Mouse (Mus musculus): ENCODE results near the gene Atg13. TPM values are rescaled to one million over a fixed set of nuclear protein-coding genes. Genes with fewer than 3 reads are reported as not detected.

Atg13 gene
- polyA plus RNA-seq, 2 experiments = 30.8 to 32.4 TPM

- Histone ChIP-seq H3K9ac (ENCODE audit: low read depth, low read length, severe bottlenecking) (no peak overlapping the region), H3K4me3 (replicated peaks; ENCODE audit: low read length) (no peak overlapping the region), H3K4me1 (ENCODE audit: control insufficient read depth, insufficient read depth, low read length) (no peaks in the 10 kb centered on the region), H3K4me2 (replicated peaks; ENCODE audit: low read depth, low read length, severe bottlenecking) (no peak overlapping the region), H3K27ac (replicated peaks; ENCODE audit: low read depth, low read length) (no peak overlapping the region), H3K27me3 (ENCODE audit: control insufficient read depth, insufficient read depth, low read length) (no peaks in the 10 kb centered on the region), H3K9me3 (ENCODE audit: control insufficient read depth, low read length) (no peaks in the 10 kb centered on the region), H3K36me3 (ENCODE audit: control insufficient read depth, insufficient read depth, low read length) (peaks cover 17% of the 10 kb centered on the region)
- no peak for DNase-seq (ENCODE audit: low spot score)
- TF ChIP-seq POLR2A (IDR thresholded peaks at IDR 0.05; ENCODE audit: borderline replicate concordance, extremely low read depth, insufficient read depth, insufficient read length) = no peak
- no peak for ATAC-seq (ENCODE audit: low FRiP score, low read depth)
Observed at GRCm38 (mm10) chr2:91723951-91724350, 13.6 kb upstream of the Atg13 start.

- Histone ChIP-seq H3K4me2 (replicated peaks; ENCODE audit: low read depth, low read length, severe bottlenecking) (no peak overlapping the region), H3K9ac (ENCODE audit: low read depth, low read length, severe bottlenecking) (no peak overlapping the region), H3K4me1 (ENCODE audit: control insufficient read depth, insufficient read depth, low read length) (no peaks in the 10 kb centered on the region), H3K36me3 (ENCODE audit: control insufficient read depth, insufficient read depth, low read length) (peaks cover 17% of the 10 kb centered on the region), H3K27ac (replicated peaks; ENCODE audit: low read depth, low read length) (no peak overlapping the region), H3K27me3 (ENCODE audit: control insufficient read depth, insufficient read depth, low read length) (no peaks in the 10 kb centered on the region), H3K4me3 (replicated peaks; ENCODE audit: low read length) (no peak overlapping the region), H3K9me3 (ENCODE audit: control insufficient read depth, low read length) (no peaks in the 10 kb centered on the region)
- TF ChIP-seq POLR2A (IDR thresholded peaks at IDR 0.05; ENCODE audit: borderline replicate concordance, extremely low read depth, insufficient read depth, insufficient read length) = no peak
- ATAC-seq (ENCODE audit: low FRiP score, low read depth) = no peak
- 75% methylated on average over 4 of the region's 4 CpGs for WGBS
- no peak for DNase-seq (ENCODE audit: low spot score)
Observed at GRCm38 (mm10) chr2:91723382-91723781, 13.0 kb upstream of the Atg13 start.

- H3K27me3 ChIP-seq (ENCODE audit: control insufficient read depth, insufficient read depth, low read length) = no peaks in the 10 kb centered on the region
- H3K4me1 ChIP-seq (ENCODE audit: control insufficient read depth, insufficient read depth, low read length) = no peaks in the 10 kb centered on the region
- H3K9me3 ChIP-seq (ENCODE audit: control insufficient read depth, low read length) = no peaks in the 10 kb centered on the region
- H3K27ac ChIP-seq (replicated peaks; ENCODE audit: low read depth, low read length) = no peak overlapping the region
- ATAC-seq (ENCODE audit: low FRiP score, low read depth) (no peak), DNase-seq (ENCODE audit: low spot score) (no peak)
- WGBS = 90% methylated on average over 6 of the region's 6 CpGs
- no peak overlapping the region for H3K9ac ChIP-seq (ENCODE audit: low read depth, low read length, severe bottlenecking)
- no peak overlapping the region for H3K4me2 ChIP-seq (replicated peaks; ENCODE audit: low read depth, low read length, severe bottlenecking)
- H3K4me3 ChIP-seq (replicated peaks; ENCODE audit: low read length) = no peak overlapping the region
- peaks cover 20% of the 10 kb centered on the region for H3K36me3 ChIP-seq (ENCODE audit: control insufficient read depth, insufficient read depth, low read length)
- TF ChIP-seq POLR2A (IDR thresholded peaks at IDR 0.05; ENCODE audit: borderline replicate concordance, extremely low read depth, insufficient read depth, insufficient read length) = no peak
Observed at GRCm38 (mm10) chr2:91718276-91718675, 7.9 kb upstream of the Atg13 start.

GRCm38 (mm10) chr2:91714921-91715320 is 4.5 kb upstream of the Atg13 start:
- ATAC-seq (ENCODE audit: low FRiP score, low read depth) (no peak), DNase-seq (ENCODE audit: low spot score) (no peak)
- Histone ChIP-seq H3K4me3 (replicated peaks; ENCODE audit: low read length) (no peak overlapping the region), H3K36me3 (ENCODE audit: control insufficient read depth, insufficient read depth, low read length) (peaks cover 9% of the 10 kb centered on the region; the same call in 1 of the 2 replicates), H3K27me3 (ENCODE audit: control insufficient read depth, insufficient read depth, low read length) (no peaks in the 10 kb centered on the region), H3K4me1 (ENCODE audit: control insufficient read depth, insufficient read depth, low read length) (peaks cover 6% of the 10 kb centered on the region; the same call in 1 of the 2 replicates), H3K4me2 (replicated peaks; ENCODE audit: low read depth, low read length, severe bottlenecking) (no peak overlapping the region), H3K9me3 (ENCODE audit: control insufficient read depth, low read length) (no peaks in the 10 kb centered on the region), H3K27ac (replicated peaks; ENCODE audit: low read depth, low read length) (no peak overlapping the region), H3K9ac (ENCODE audit: low read depth, low read length, severe bottlenecking) (no peak overlapping the region)
- WGBS = 88% methylated on average over 1 of the region's 1 CpGs
- TF ChIP-seq POLR2A (IDR thresholded peaks at IDR 0.05; ENCODE audit: borderline replicate concordance, extremely low read depth, insufficient read depth, insufficient read length) = no peak

GRCm38 (mm10) chr2:91711256-91711925 is 1.0 kb upstream of the Atg13 start:
- 4% methylated on average over 8 of the region's 8 CpGs for WGBS
- Histone ChIP-seq H3K27me3 (ENCODE audit: control insufficient read depth, insufficient read depth, low read length) (no peaks in the 10 kb centered on the region), H3K9me3 (ENCODE audit: control insufficient read depth, low read length) (no peaks in the 10 kb centered on the region), H3K4me3 (replicated peaks; ENCODE audit: low read length) (peak overlapping the region; percentile 96), H3K4me1 (ENCODE audit: control insufficient read depth, insufficient read depth, low read length) (peaks cover 6% of the 10 kb centered on the region), H3K4me2 (replicated peaks; ENCODE audit: low read depth, low read length, severe bottlenecking) (peak overlapping the region; percentile 79), H3K9ac (ENCODE audit: low read depth, low read length, severe bottlenecking) (peak overlapping the region; percentile 85), H3K27ac (replicated peaks; ENCODE audit: low read depth, low read length) (peak overlapping the region; percentile 81), H3K36me3 (ENCODE audit: control insufficient read depth, insufficient read depth, low read length) (peaks cover 4% of the 10 kb centered on the region; the same call in 1 of the 2 replicates)
- no peak for TF ChIP-seq POLR2A (IDR thresholded peaks at IDR 0.05; ENCODE audit: borderline replicate concordance, extremely low read depth, insufficient read depth, insufficient read length)
- DNase-seq (ENCODE audit: low spot score) (peak; percentile 6), ATAC-seq (ENCODE audit: low FRiP score, low read depth) (no peak)
